Mouse (Mus musculus) megakaryocyte, embryonic 14.5 days (primary cell): ENCODE data around the gene Cfap65.

Source experiments
- FLI1 ChIP-seq: IDR thresholded peaks from 2 replicates; pipeline ENCODE4 v1.6.1; 2012; ENCODE audit warnings: low read length, inconsistent platforms, mixed read lengths
- GATA1 ChIP-seq: IDR thresholded peaks from 3 replicates; pipeline ENCODE4 v1.6.1; 2012; ENCODE audit warnings: mixed read lengths, low read length, inconsistent platforms, borderline replicate concordance

DNA sequence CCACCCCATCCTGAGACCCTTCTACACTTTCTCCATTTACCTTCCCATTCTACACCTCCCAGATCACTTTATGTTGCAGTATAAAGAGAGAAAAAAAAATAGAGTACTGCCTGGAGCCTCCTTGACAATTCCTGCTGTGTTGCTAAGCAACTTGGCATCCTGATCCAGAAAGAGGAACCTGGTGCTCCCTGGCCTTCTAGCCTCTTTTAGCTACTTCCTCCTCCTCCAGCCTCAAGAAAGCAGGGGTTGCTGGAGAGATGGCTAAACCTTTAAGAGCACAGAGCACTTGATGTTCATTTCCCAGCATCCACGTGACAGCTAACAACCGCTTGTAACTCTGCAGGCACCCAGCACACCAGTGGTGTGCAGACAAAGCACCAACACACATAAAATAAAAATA lies 63.2 kb downstream of the Cfap65 start:
- TF ChIP-seq GATA1, result no peak
- no peak for TF ChIP-seq FLI1
